Mouse (Mus musculus) activated CD4-positive, CD25-positive, alpha-beta regulatory T cell, adult 4 months (primary cell): ENCODE results near the gene Lemd1. TPM values are rescaled to one million over a fixed set of nuclear protein-coding genes. Genes with fewer than 3 reads are reported as not detected.

Experiments used
- ATAC-seq: one replicate; pipeline ENCODE4 v1.8.0; 2017
- polyA plus RNA-seq, 2 experiments: library from polyadenylated mRNA; unstranded; fragments of 100-300 nt; shearing (Covaris generic); gene quantifications; one replicate each; pipeline ENCODE4 v1.2.1; 2017

The Lemd1 gene
- polyA plus RNA-seq, 2 experiments from 2014 or later, result not detected

- no peak for ATAC-seq
Observed at GRCm38 (mm10) chr1:132165859-132166258, 25.4 kb upstream of the Lemd1 start.

- ATAC-seq, result no peak
Observed at GRCm38 (mm10) chr1:132168115-132168767, 23.0 kb upstream of the Lemd1 start.

GRCm38 (mm10) chr1:132170698-132171097 lies 20.5 kb upstream of the Lemd1 start:
- ATAC-seq, result no peak

- ATAC-seq, result no peak
Observed at GRCm38 (mm10) chr1:132171619-132172018, 19.6 kb upstream of the Lemd1 start.

- ATAC-seq, result no peak
Observed at GRCm38 (mm10) chr1:132186303-132186702, 4.9 kb upstream of the Lemd1 start.

DNA sequence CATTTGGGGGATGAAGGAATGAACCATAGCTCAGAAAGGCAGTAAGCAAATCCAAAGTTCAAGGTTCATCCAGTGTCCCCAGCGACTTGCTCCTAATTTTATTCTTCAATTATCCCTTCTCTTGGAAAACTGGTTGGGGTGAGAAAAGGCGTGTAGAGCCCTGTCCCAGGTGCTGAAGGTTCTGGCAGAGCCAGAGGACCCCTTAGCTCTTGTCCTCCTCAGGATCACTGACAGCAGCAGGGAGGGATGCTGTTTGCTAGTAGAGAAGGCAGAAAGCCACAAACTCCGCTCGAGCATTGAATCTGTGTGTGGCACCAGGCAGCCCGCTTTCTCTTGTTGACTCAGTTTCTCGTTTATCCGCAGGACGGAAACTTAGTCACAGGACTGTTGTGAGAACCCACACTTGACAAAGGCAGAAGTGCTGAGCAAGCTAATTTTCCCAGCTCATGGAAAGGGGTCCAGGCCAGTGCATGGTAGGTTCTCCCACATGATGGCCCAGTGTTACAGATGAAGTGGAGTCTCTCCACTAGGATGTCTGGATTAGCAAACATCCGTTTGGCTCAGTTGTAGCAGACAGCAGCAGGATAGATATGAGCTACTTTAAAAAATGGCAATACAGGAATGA lies 2.7 kb upstream of the Lemd1 start:
- ATAC-seq, result no peak

DNA sequence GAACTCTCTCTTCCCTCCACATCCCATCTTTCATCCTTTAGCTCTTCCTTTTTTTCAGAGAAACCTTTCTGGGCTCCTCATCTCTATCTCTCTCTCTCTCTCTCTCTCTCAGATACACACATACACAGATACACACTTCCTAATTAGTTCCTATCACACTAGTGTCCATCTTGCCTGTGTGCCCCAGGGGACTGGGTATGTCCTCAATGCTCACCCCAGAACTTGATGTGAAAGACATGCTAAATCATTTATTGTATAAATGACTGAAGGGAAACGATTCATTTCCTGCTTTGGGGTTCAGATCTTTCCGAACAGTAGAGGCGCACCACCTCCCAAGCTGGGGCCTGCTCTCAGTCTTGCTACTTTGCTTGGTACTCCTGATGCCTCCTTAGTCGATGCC lies 2.0 kb upstream of the Lemd1 start:
- ATAC-seq, result no peak

DNA sequence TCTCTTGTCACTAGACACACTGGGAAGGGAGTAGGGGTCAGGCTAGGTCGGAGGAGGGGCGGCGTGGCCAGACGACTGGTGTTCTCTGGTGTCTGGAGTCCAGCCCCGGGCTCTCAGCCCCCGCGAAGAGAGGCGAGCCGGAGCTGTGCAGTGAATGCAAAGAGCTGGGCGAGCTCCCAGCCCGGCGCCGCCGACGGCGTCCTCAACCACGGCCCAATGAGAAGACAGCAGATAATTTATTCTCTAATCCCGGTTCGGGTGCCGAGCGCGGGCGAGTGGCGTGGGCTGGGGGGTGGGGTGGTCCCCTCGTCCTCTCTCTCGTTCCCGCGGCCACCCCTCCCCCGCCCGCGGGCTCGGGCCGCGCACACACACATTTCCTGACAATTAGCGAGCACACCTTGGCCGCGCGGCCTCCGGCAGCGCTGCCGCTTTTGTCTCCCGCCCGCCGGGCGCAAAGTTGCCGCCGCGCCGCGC lies 1.2 kb upstream of the Lemd1 start:
- ATAC-seq, result no peak

DNA sequence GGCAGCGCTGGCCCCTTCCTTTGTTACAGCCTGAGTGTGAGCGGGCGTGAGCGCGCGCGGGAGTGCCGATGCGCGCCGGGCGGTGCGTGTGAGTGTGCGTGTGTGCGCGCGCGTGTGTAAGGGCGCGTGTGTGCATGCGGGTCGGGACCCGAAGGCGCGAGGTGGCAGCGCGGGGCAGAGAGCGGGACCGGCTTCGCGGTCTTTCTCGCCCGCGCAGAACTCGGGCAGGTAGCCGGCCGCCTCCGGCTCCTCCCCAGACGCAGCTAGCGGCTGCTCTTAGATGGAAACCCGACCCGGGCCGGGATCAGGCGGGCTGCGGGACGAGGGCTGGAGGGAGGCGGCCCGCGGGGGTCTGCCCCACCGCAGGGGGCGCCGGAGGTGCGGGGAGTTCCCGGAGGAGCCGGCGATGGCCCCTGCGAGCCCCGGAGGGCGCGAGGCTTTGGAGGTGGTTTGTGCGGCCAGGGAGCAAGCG lies 574 bp upstream of the Lemd1 start:
- no peak for ATAC-seq

DNA sequence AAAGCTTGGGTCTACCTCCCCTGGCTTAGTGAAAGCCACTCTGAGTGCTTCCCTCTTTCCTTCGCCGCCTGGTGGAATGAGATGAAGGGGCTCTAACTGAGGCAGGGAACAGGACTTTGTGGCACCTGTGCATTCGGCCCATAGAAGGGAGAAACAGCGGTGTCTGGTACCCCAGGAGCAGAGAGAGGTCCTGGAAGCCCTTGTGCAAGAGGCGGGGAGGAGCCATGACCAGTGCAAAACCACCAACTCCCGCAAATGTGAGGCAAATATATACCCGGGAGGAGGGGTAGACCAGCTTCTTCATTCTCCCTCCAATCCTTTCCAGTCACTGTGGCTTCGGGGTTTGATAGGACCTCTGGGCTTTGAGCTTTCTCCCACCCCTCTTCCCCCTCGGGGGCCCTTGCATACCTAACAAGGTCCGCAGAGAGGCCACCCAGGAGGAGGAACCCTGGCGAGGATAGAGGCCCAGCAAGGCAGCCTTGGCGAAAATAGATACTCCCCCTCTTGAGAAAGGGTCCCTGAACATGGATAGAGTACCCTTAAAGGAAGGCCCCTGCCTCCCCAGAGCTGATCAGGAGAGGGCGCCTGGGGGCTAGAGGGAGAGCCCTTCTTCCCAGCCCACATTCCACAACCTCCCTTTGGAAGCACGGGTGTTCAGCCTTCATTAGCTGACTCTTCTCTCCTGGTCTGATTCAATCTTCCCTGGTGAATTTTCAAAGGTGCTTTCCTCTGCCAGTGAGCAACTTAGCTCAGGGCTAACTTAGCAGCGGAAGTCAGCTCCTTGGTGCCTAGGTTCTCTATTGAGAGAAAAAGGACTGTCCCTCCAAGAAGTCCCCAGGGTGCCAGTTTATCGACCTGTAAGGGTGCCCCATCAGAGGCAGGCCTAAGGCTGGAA lies 802 bp downstream of the Lemd1 start:
- ATAC-seq, result no peak

- ATAC-seq, result no peak
Observed at GRCm38 (mm10) chr1:132193806-132194205, 2.6 kb downstream of the Lemd1 start.

DNA sequence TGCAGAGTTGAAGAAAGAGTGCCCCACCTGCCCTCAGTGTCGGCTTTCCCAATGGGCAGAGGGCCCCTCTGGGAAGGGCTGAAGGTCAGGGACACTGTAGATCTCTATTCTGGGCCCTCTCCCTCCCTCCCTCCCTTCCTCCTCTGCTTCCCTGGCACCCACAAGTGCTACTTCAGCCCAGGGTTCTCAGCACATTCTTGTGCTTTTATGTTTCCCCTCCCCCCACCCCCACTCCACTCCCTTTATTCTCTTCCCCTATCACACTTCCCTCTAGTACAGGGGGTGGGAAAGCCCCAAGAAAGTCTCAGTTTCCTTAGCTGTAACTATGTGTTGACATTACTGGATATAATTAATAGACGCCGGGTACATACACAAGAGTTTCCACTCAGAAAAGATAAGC lies 3.4 kb downstream of the Lemd1 start:
- ATAC-seq, result no peak

- ATAC-seq, result no peak
Observed at GRCm38 (mm10) chr1:132195100-132195499, 3.9 kb downstream of the Lemd1 start.

GRCm38 (mm10) chr1:132195681-132196080 lies 4.5 kb downstream of the Lemd1 start:
- ATAC-seq, result no peak

DNA sequence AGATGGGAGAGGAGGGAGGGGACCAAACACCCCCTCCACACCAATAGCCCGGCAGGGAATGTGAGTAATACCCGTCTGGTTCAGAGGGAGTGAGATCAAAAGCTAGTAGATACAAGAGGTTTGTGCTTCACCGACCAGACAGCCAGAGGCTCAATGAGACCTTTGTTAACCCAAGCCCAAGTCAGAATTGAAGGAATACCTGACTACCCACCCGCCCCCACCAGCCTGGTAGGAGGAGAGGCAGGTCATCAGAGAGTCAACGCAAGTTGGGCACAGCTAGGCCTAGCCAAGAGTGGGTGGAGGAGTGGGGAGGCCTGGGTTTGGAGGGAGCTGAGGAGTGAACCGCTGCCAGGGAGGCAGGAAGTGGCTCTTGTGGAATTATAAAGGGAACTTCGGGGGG lies 5.1 kb downstream of the Lemd1 start:
- ATAC-seq, result no peak

GRCm38 (mm10) chr1:132197666-132198065 lies 6.4 kb downstream of the Lemd1 start:
- no peak for ATAC-seq

- no peak for ATAC-seq
Observed at GRCm38 (mm10) chr1:132198401-132199071, 7.3 kb downstream of the Lemd1 start.

GRCm38 (mm10) chr1:132199244-132199643 lies 8.0 kb downstream of the Lemd1 start:
- ATAC-seq, result no peak

GRCm38 (mm10) chr1:132199934-132200333 lies 8.7 kb downstream of the Lemd1 start:
- ATAC-seq, result no peak

GRCm38 (mm10) chr1:132200562-132201510 lies 9.6 kb downstream of the Lemd1 start:
- ATAC-seq, result no peak

DNA sequence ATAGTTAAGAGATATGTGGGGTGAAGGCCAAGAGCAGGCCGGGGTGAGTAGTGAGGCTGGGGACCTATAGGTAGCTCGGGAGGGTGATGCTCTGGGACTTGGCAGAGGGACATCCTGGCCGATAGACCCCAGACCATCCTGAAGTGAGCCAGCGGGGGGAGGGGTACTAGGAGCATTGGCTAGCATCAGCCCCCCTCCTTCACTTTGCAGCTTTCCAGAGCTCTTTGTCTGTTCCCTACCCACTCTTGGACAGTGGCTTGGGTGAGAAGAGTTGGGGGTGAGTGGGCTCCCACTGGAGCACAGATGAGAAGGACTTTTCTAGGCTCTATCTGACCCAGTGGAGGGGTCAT lies 10.3 kb downstream of the Lemd1 start:
- no peak for ATAC-seq

DNA sequence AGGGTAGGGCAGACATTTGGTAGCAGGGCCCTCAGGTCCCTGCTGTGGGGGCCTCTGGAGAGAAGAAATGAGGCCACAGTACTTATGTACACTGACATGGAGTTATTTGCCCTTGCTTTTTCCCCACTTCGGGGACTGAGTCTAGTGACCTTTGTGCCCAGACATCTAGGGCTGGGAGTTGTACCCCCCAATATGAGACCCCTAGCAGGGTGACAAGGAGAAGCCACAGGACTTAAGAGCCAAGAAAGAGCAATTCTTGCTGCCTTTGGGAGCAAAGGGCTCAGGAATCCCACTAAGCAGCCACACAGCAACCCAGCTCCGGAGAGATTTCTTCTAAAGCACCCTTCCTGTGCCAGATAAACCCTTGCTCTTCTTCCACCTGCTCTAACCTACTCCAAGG lies 10.7 kb downstream of the Lemd1 start:
- no peak for ATAC-seq
